Mouse (Mus musculus) heart, embryonic 15.5 days (tissue): ENCODE results near the gene Synpo2. TPM values are rescaled to one million over a fixed set of nuclear protein-coding genes. Genes with fewer than 3 reads are reported as not detected.

Experiments used
- ATAC-seq: fragments of 200-750 bp; cut with Nextera tagmentation; replicated peaks from 2 replicates; pipeline ENCODE4 v1.8.0; 2017; ENCODE audit warnings: low read depth, moderate TSS enrichment; ENCODE audit not compliant: insufficient number of reproducible peaks, insufficient read depth, low FRiP score
- H3K27ac ChIP-seq: fragments of 300-500 bp; sonication (generic); 2 replicates; pipeline ENCODE4 v1.5.1; 2015; ENCODE audit warnings: mild to moderate bottlenecking, inconsistent platforms
- H3K27me3 ChIP-seq: fragments of 300-500 bp; sonication (generic); 2 replicates; pipeline ENCODE4 v1.6.1; 2015; ENCODE audit warnings: inconsistent platforms
- H3K36me3 ChIP-seq: fragments of 300-500 bp; sonication (generic); 2 replicates; pipeline ENCODE4 v1.6.1; 2015; ENCODE audit warnings: mild to moderate bottlenecking, inconsistent platforms
- H3K4me1 ChIP-seq: fragments of 300-500 bp; sonication (generic); replicated peaks from 2 replicates; pipeline ENCODE4 v1.6.1; 2015; ENCODE audit warnings: inconsistent platforms
- H3K4me2 ChIP-seq: fragments of 300-500 bp; sonication (generic); 2 replicates; pipeline ENCODE4 v1.6.1; 2015; ENCODE audit warnings: inconsistent platforms, mild to moderate bottlenecking, moderate library complexity
- H3K4me3 ChIP-seq: fragments of 300-500 bp; sonication (generic); 2 replicates; pipeline ENCODE4 v1.5.1; 2015; ENCODE audit warnings: mild to moderate bottlenecking, inconsistent platforms
- H3K9ac ChIP-seq: fragments of 300-500 bp; sonication (generic); 2 replicates; pipeline ENCODE4 v1.6.1; 2015; ENCODE audit warnings: mild to moderate bottlenecking, inconsistent platforms
- H3K9me3 ChIP-seq: fragments of 300-500 bp; sonication (generic); replicated peaks from 2 replicates; pipeline ENCODE4 v1.6.1; 2016; ENCODE audit warnings: inconsistent platforms
- WGBS: fragments of 180-500 bp; shearing (Covaris S2); methylation state at CpG from one replicate; pipeline ENCODE4 v1.1.7; 2015; ENCODE audit warnings: mixed read lengths; 5-methylcytosine and 5-hydroxymethylcytosine counted together
- polyA plus RNA-seq: library from polyadenylated mRNA; unstranded; fragments of >200 nt; fragmentation: Nextera tagmentation; extraction: Ambion mirVana; gene quantifications from 2 replicates; pipeline ENCODE4 v1.2.1, GENCODE M21; 2015

Synpo2 gene
- polyA plus RNA-seq, 1 experiment from 2014 or later = 11.9 TPM

GRCm38 (mm10) chr3:123204658-123205057 is 31.3 kb downstream of the Synpo2 start:
- Histone ChIP-seq H3K36me3 (no peaks in the 10 kb centered on the region), H3K27me3 (no peaks in the 10 kb centered on the region), H3K4me1 (0 out of 2 replicates have a peak, but pooled peaks cover 10% of the 10 kb centered on the region), H3K4me3 (no peak overlapping the region), H3K9me3 (no peaks in the 10 kb centered on the region), H3K9ac (no peak overlapping the region), H3K4me2 (peak overlapping the region; percentile 29; the same call in 1 of the 2 replicates), H3K27ac (peak overlapping the region; percentile 67)
- peak; percentile 43; the same call in 1 of the 2 replicates for ATAC-seq
- WGBS = 29% methylated on average over 4 of the region's 4 CpGs

GRCm38 (mm10) chr3:123201798-123202197 is 34.2 kb downstream of the Synpo2 start:
- WGBS = 94% methylated on average over 2 of the region's 2 CpGs
- H3K9ac ChIP-seq = no peak overlapping the region
- H3K4me2 ChIP-seq = no peak overlapping the region
- no peaks in the 10 kb centered on the region for H3K9me3 ChIP-seq
- no peak overlapping the region for H3K27ac ChIP-seq
- ATAC-seq = no peak
- H3K4me1 ChIP-seq = 0 out of 2 replicates have a peak, but pooled peaks cover 6% of the 10 kb centered on the region
- no peaks in the 10 kb centered on the region for H3K36me3 ChIP-seq
- no peaks in the 10 kb centered on the region for H3K27me3 ChIP-seq
- no peak overlapping the region for H3K4me3 ChIP-seq

- no peak overlapping the region for H3K4me3 ChIP-seq
- no peaks in the 10 kb centered on the region for H3K27me3 ChIP-seq
- H3K4me1 ChIP-seq = peaks cover 3% of the 10 kb centered on the region; the same call in 1 of the 2 replicates
- no peak overlapping the region for H3K9ac ChIP-seq
- H3K9me3 ChIP-seq = no peaks in the 10 kb centered on the region
- 77% methylated on average over 4 of the region's 4 CpGs for WGBS
- ATAC-seq = no peak
- no peak overlapping the region for H3K27ac ChIP-seq
- H3K4me2 ChIP-seq = no peak overlapping the region
- no peaks in the 10 kb centered on the region for H3K36me3 ChIP-seq
Measured at GRCm38 (mm10) chr3:123193740-123194139, 42.2 kb downstream of the Synpo2 start.

- Histone ChIP-seq H3K36me3 (no peaks in the 10 kb centered on the region), H3K27me3 (no peaks in the 10 kb centered on the region), H3K27ac (no peak overlapping the region), H3K9ac (no peak overlapping the region), H3K4me2 (no peak overlapping the region), H3K4me1 (peaks cover 3% of the 10 kb centered on the region; the same call in 1 of the 2 replicates), H3K4me3 (no peak overlapping the region), H3K9me3 (no peaks in the 10 kb centered on the region)
- no peak for ATAC-seq
Measured at GRCm38 (mm10) chr3:123191602-123192001, 44.3 kb downstream of the Synpo2 start.

GRCm38 (mm10) chr3:123190329-123190728 is 45.6 kb downstream of the Synpo2 start:
- Histone ChIP-seq H3K4me1 (peaks cover 3% of the 10 kb centered on the region; the same call in 1 of the 2 replicates), H3K9me3 (no peaks in the 10 kb centered on the region), H3K4me3 (no peak overlapping the region), H3K4me2 (no peak overlapping the region), H3K36me3 (no peaks in the 10 kb centered on the region), H3K27ac (no peak overlapping the region), H3K9ac (no peak overlapping the region), H3K27me3 (no peaks in the 10 kb centered on the region)
- no peak for ATAC-seq
- 48% methylated on average over 6 of the region's 6 CpGs for WGBS

- Histone ChIP-seq H3K4me3 (no peak overlapping the region), H3K9ac (no peak overlapping the region), H3K9me3 (no peaks in the 10 kb centered on the region), H3K4me2 (no peak overlapping the region), H3K27me3 (no peaks in the 10 kb centered on the region), H3K27ac (no peak overlapping the region), H3K36me3 (no peaks in the 10 kb centered on the region), H3K4me1 (peaks cover 3% of the 10 kb centered on the region; the same call in 1 of the 2 replicates)
- WGBS = 41% methylated on average over 1 of the region's 1 CpGs
- ATAC-seq = no peak
Measured at GRCm38 (mm10) chr3:123189826-123190225, 46.1 kb downstream of the Synpo2 start.

GRCm38 (mm10) chr3:123188616-123189230 is 47.2 kb downstream of the Synpo2 start:
- H3K9me3 ChIP-seq = no peaks in the 10 kb centered on the region
- H3K4me2 ChIP-seq = no peak overlapping the region
- H3K27ac ChIP-seq = no peak overlapping the region
- no peaks in the 10 kb centered on the region for H3K27me3 ChIP-seq
- WGBS = 87% methylated on average over 12 of the region's 12 CpGs
- ATAC-seq = no peak
- H3K4me3 ChIP-seq = no peak overlapping the region
- no peaks in the 10 kb centered on the region for H3K36me3 ChIP-seq
- H3K9ac ChIP-seq = no peak overlapping the region
- H3K4me1 ChIP-seq = peaks cover 6% of the 10 kb centered on the region; the same call in 1 of the 2 replicates

- ATAC-seq = no peak
- no peak overlapping the region for H3K4me2 ChIP-seq
Measured at GRCm38 (mm10) chr3:123187370-123188124, 48.4 kb downstream of the Synpo2 start.

GRCm38 (mm10) chr3:123185238-123185925 is 50.6 kb downstream of the Synpo2 start:
- WGBS = 72% methylated on average over 10 of the region's 10 CpGs
- Histone ChIP-seq H3K9ac (no peak overlapping the region), H3K4me3 (no peak overlapping the region), H3K27me3 (no peaks in the 10 kb centered on the region), H3K36me3 (no peaks in the 10 kb centered on the region), H3K4me2 (no peak overlapping the region), H3K27ac (no peak overlapping the region), H3K9me3 (no peaks in the 10 kb centered on the region), H3K4me1 (peaks cover 5% of the 10 kb centered on the region; the same call in 1 of the 2 replicates)
- ATAC-seq = no peak

More at GRCm38 (mm10) chr3:123187370-123188124, 48.4 kb downstream of the Synpo2 start:
- Histone ChIP-seq H3K4me3 (no peak overlapping the region), H3K9ac (no peak overlapping the region), H3K9me3 (no peaks in the 10 kb centered on the region), H3K4me1 (peaks cover 6% of the 10 kb centered on the region; the same call in 1 of the 2 replicates), H3K27ac (peak overlapping the region; percentile 32), H3K36me3 (no peaks in the 10 kb centered on the region), H3K27me3 (no peaks in the 10 kb centered on the region)
- WGBS = 67% methylated on average over 15 of the region's 15 CpGs

GRCm38 (mm10) chr3:123184281-123184680 is 51.7 kb downstream of the Synpo2 start:
- no peak overlapping the region for H3K4me3 ChIP-seq
- no peak overlapping the region for H3K9ac ChIP-seq
- no peaks in the 10 kb centered on the region for H3K36me3 ChIP-seq
- ATAC-seq = no peak
- no peaks in the 10 kb centered on the region for H3K9me3 ChIP-seq
- H3K4me2 ChIP-seq = no peak overlapping the region
- WGBS = 65% methylated on average over 10 of the region's 10 CpGs
- H3K4me1 ChIP-seq = peaks cover 3% of the 10 kb centered on the region; the same call in 1 of the 2 replicates
- H3K27me3 ChIP-seq = no peaks in the 10 kb centered on the region
- H3K27ac ChIP-seq = peak overlapping the region; percentile 23; the same call in 1 of the 2 replicates

GRCm38 (mm10) chr3:123179508-123179907 is 56.4 kb downstream of the Synpo2 start:
- no peak overlapping the region for H3K4me2 ChIP-seq
- no peak overlapping the region for H3K9ac ChIP-seq
- ATAC-seq = no peak
- H3K36me3 ChIP-seq = no peaks in the 10 kb centered on the region
- H3K9me3 ChIP-seq = no peaks in the 10 kb centered on the region
- H3K27me3 ChIP-seq = no peaks in the 10 kb centered on the region
- peak overlapping the region; percentile 15; the same call in 1 of the 2 replicates for H3K27ac ChIP-seq
- no peak overlapping the region for H3K4me3 ChIP-seq
- H3K4me1 ChIP-seq = peaks cover 6% of the 10 kb centered on the region
- WGBS = 56% methylated on average over 8 of the region's 8 CpGs
